Mouse (Mus musculus): ENCODE measurements around the gene Klri2. TPM values are rescaled to one million over a fixed set of nuclear protein-coding genes. Genes with fewer than 3 reads are reported as not detected.

Klri2 gene
- 1.3 TPM for polyA plus RNA-seq (2017; shearing (Covaris generic))

DNA sequence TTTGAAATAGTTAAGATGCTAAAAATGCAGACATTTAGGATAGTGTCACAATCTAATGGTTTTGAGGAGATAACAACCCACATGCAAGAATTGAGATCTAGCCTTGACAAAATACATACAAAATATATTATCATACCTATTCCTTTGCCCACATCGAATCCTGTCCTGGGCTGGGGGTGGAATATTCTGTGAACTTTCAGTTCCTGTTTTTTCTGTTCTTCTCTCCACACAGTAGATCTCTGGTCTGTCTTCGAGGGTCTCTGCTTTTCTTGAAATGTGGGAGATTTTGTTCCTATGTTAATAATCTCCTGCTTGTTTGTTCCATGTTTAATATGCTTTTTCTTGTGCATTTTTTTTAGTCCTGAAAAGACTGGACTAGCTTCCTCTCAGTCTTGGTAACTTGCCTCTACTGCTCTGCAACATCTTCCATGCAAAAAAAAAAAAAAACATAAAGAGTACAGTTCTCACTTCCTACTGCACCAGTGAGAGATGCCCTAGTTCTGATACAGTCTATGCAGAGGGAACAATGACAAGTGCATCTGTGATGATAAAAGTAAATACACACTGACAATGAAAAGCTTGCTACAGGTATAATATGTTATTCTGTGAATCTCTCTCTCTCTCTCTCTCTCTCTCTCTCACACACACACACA is at the start of gene Klri2:
TSS of gene Klri2 (minus strand) at position 416 of the 653 bp plus-strand sequence.

DNA sequence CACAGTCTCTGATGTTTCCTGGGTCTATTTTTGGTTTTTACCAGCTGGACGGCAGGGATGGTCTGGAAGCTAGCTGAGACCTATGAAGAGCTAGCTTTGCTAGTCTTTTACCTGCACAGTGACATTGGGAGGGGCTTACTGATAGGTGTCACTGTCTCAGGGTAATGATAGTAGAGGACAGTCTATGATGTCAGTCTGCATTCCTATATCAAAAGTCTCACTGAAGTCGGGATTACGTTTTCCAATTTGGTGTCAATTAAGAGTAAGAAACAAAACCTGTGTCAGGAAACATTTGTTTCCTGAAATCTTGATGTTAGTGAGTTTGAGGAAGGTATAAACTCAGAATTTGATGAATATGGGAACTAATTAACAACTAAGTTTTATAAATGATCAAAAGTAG is 43.9 kb upstream of the Klri2 start, which contains the start of gene Gm156:
TSS of gene Gm156 (minus strand) at position 101 of the 400 bp plus-strand sequence.

DNA sequence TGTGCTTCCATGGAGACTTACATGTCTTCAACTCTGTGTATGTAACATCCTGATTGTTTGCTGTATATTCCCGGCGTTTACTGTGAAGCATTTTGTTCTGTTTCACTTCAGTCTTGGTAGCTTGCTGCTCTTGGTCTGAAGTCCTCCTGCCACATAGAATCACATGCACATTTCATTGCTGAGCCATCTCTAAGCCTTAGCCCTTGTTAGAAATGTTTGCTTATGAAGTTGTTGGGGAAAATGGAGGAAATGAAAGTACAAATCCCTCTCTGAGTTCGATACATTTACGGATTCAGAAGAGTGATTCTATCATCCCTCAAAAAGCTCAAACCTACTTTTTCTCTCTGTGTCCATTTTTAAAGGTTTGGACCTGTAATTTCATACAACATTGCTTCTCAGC is 23.3 kb downstream of the Klri2 start, which contains the start of gene Klri1:
TSS of gene Klri1 (minus strand) at position 101 of the 400 bp plus-strand sequence.

Other genes starting within 250 kb of the Klri2 start
- not detected for gene Olr1, start 233.3 kb downstream of the Klri2 start, polyA plus RNA-seq (2017; shearing (Covaris generic))
- not detected for gene Tmem52b, start 227.9 kb downstream of the Klri2 start, polyA plus RNA-seq (2017; shearing (Covaris generic))
- gene Gabarapl1, start 207.3 kb downstream of the Klri2 start, polyA plus RNA-seq (2017; shearing (Covaris generic)) = 55.7 TPM
- gene Klre1, start 162.6 kb downstream of the Klri2 start, polyA plus RNA-seq (2017; shearing (Covaris generic)) = 1.4 TPM
- 53.0 TPM for gene Klrd1, start 148.7 kb downstream of the Klri2 start, polyA plus RNA-seq (2017; shearing (Covaris generic))
- 219 TPM for gene Klrk1, start 116.6 kb downstream of the Klri2 start, polyA plus RNA-seq (2017; shearing (Covaris generic))
- not detected for gene Klrc3, start 97.1 kb downstream of the Klri2 start, polyA plus RNA-seq (2017; shearing (Covaris generic))
- 16.1 TPM for gene Klrc2, start 79.8 kb downstream of the Klri2 start, polyA plus RNA-seq (2017; shearing (Covaris generic))
- gene Klrc1, start 61.5 kb downstream of the Klri2 start, polyA plus RNA-seq (2017; shearing (Covaris generic)) = 391 TPM
- gene Klri1, start 23.4 kb downstream of the Klri2 start, polyA plus RNA-seq (2017; shearing (Covaris generic)) = not detected
- gene Gm156, start 43.8 kb upstream of the Klri2 start, polyA plus RNA-seq (2017; shearing (Covaris generic)) = not detected
- gene Gm17631, start 122.2 kb upstream of the Klri2 start, polyA plus RNA-seq (2017; shearing (Covaris generic)) = not detected
- not detected for gene Klra17, start 136.2 kb upstream of the Klri2 start, polyA plus RNA-seq (2017; shearing (Covaris generic))
- gene Klra5, start 177.2 kb upstream of the Klri2 start, polyA plus RNA-seq (2017; shearing (Covaris generic)) = not detected